Mouse (Mus musculus): ENCODE measurements around the gene Klc2.
"Not testable (repeated sequence)": the region's sequence is repeated elsewhere in the genome, so short reads cannot be mapped to it uniquely, and the experiment has no call there.

Klc2 gene

DNA sequence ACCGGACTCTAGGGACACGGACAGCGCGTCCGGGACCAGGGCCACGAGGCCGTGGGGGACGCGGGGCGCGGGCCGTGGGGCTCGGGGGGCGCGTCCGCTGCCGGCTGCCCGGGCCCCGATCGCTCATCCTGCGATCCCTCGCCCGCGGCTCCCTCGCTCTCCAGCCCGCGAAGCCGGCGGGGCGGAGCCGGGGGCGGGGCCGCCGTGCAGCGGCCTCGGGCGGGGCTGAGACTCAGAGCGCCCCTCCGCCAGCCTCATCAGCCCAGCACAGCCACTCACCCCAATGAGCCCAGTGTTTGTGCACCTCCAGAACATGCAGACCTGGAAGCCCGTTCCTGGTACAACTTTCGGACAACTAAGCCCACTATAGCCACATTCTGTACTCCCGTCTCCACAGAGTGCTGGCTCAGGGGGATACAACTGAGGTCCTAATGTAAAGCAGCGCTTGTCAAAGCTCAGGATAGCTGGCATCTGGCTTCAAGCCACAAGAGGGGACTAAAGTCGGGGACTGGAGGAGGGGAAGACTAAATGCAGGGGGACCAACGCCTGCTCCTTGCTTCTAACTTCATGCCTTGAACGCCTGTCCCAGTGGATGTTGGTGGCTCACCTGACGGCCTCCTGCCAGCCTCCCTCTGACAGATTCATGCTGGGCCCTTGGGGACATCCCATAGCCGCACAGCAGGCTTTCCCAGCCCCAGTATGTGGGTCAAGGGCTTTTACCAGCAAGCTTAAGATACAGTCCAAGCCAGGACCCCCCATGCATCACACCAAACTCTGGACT lies 19.8 kb downstream of the Klc2 start, which contains the start of gene Cnih2:
TSS of gene Cnih2 (minus strand) at position 159 of the 781 bp plus-strand sequence.
- DNase-seq (ENCODE audit: low spot score), result peak; percentile 68

- no peak for DNase-seq (ENCODE audit: low spot score)
Measured at GRCm38 (mm10) chr19:5097521-5098362, 20.6 kb downstream of the Klc2 start.

- DNase-seq (ENCODE audit: low spot score), result no peak
Measured at GRCm38 (mm10) chr19:5095887-5096474, 22.4 kb downstream of the Klc2 start.

DNA sequence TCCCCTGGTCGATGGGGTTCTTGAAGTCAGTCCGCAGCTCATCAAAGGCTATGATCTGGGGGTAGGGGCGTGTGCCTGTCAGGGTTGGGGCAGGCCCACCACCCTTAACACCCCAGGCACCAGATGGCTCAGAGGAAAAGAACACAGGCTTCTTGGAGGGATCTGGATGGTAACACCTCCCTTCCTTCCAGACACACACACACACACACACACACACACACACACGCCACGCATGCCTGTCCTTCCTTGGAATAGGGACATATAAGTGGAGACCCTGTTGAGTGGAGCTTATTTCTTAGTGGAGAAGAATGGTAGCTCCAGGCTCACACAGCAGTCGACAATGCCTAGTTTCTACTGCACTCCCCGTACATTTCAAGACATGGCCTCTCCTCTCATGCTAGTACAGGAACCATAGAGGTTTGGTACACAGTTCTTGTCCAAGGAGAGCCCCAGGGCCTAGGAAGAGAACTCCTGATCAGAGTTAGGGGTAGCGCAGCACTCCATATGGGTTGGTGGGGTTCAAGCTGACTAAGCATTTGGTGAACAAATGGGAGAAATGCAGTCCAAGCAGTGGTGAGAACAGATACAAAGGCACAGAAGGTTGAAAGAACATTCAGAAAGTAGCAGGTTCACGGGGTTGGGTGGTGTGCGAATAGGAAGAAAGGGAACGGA lies 23.5 kb downstream of the Klc2 start:
- DNase-seq (ENCODE audit: low spot score), result peak; percentile 34

- peak; percentile 97 for DNase-seq (ENCODE audit: low spot score)
Measured at GRCm38 (mm10) chr19:5094243-5094632, 24.1 kb downstream of the Klc2 start.

- DNase-seq (ENCODE audit: low spot score), result no peak
Measured at GRCm38 (mm10) chr19:5093481-5094242, 24.7 kb downstream of the Klc2 start.

GRCm38 (mm10) chr19:5092083-5092482 lies 26.3 kb downstream of the Klc2 start:
- DNase-seq (ENCODE audit: low spot score), result no peak

GRCm38 (mm10) chr19:5089324-5089723 lies 29.0 kb downstream of the Klc2 start:
- DNase-seq (ENCODE audit: low spot score), result no peak

GRCm38 (mm10) chr19:5087884-5088728 lies 30.3 kb downstream of the Klc2 start, which contains the start of gene Yif1a:
Gene Yif1a (plus strand): TSS chr19:5088538.
- DNase-seq (ENCODE audit: low spot score), result peak; percentile 99

- not testable (repeated sequence) for DNase-seq (ENCODE audit: low spot score)
Measured at GRCm38 (mm10) chr19:5086533-5086932, 31.8 kb downstream of the Klc2 start.

DNA sequence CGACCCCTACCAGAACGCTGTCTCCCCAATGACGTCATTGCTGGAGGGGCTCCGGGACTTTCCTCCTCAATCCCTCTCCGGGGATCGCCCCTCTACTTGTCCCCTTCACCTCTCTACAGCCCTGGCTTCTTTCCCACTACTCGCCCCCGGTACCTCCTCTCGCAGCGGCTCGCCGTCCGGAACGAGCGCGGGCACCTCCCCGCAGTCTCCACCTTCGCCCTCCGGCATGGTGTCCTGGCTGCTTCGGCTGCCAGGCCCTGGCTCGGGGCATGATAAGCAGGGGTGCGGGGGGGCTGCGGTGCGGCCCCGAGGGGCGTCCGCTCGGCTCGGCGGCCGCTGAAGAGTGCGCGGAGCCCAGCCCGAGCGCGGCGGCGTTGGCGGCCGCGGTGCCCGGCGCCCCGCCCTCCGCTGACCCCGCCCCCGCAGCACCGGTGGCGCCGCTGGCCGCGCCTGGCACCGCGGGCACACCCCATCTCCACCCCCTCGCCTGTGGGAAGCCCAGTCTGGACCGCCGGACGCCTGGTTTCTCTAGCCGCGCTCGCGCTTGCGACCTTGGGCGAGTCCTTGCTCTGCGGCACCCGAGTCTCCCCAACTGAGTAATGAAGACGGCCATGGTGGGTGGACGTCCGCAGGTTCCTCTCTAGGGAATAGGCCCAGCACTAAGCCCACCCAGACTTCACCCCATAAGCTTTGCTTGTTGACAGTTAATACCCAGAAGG lies 33.1 kb downstream of the Klc2 start, which contains the start of gene Tmem151a:
TSS of gene Tmem151a (minus strand) at position 387 of the 719 bp plus-strand sequence.
- DNase-seq (ENCODE audit: low spot score), result peak; percentile 85

- peak; percentile 62 for DNase-seq (ENCODE audit: low spot score)
Measured at GRCm38 (mm10) chr19:5084834-5085144, 33.6 kb downstream of the Klc2 start.

DNA sequence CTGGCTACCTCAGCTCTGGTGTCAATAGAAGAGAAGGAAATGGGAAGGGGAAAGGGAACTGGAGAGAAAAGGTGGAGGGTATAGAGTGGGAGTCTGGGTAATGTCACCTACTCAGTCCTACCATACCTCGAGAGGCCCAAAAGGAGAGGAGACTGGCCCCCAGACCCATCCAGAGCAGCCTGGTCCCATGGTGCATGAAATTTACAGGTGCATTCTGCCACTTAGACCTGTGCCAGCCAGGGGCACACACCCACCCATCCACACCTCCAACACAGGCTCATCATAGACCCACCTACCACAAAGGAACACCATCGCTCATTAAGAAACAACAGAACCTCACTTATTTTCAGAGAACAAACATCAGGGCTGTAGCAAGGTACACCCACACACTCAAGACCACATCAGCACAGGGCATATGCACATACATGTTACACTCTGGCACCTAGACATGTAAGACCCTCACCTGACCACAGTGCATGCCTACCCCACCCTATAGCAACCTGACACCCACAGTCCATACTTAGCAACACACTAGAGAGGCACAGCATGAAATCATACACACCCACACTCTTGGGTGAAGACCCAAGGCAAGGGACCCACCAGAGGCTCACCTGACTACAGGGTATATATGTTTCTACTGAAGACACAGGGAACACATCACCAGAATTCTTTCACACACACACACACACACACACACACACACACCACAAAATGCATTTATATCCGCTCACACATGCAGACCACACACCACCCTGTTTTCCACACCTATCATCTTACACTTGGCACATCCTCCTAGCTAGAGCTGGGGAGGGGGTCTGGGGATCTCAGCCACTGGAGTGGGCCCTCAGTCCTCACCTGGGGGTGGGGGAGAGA lies 34.2 kb downstream of the Klc2 start:
- no peak for DNase-seq (ENCODE audit: low spot score)

DNA sequence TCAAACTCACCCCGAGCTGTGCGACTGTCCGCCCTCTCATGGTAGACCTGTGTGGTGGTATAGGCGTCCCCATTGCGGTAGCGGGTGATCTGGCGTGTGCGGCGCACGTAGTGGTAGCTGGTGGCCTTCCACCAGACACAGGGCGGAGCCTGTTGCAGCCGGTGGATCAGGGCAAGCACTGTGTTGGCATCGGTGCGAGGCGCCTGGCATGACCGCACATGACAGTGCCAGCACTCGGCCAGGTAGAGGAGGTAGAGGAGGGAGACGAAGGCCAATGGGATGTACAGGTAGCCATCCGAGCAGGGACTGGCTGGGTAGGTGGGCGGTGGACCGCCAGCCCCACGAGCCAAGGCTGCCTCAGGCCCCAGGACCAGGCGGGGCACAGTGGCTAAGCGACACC lies 35.8 kb downstream of the Klc2 start:
- no peak for DNase-seq (ENCODE audit: low spot score)

GRCm38 (mm10) chr19:5082005-5082404 lies 36.4 kb downstream of the Klc2 start:
- DNase-seq (ENCODE audit: low spot score), result no peak

GRCm38 (mm10) chr19:5079279-5079678 lies 39.1 kb downstream of the Klc2 start:
- no peak for DNase-seq (ENCODE audit: low spot score)

- DNase-seq (ENCODE audit: low spot score), result no peak
Measured at GRCm38 (mm10) chr19:5073518-5073917, 44.8 kb downstream of the Klc2 start.

- DNase-seq (ENCODE audit: low spot score), result peak; percentile 77
Measured at GRCm38 (mm10) chr19:5073028-5073427, 45.3 kb downstream of the Klc2 start.

All from MN1 (cell line).